Mouse (Mus musculus): ENCODE measurements around the gene Kirrel3.

DNA sequence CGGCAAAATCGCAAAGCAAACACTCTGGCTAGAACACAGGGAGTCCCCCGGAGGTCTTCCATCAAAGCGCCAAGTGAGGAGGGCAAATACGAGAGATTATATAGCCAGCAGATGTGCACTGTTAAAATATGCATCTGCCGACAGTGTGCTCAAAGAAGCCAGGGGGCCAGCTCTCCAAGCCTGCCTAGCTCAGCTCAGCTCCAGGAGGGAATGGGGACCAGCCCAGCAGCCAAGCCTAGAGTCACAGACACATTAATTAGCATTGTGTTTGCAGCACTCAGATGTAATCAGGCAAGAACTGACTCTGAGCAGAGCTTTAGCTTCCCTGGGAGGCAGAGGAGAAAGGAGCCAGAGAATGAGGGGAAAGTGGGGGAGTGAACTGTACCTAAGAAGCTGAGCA, 461.6 kb downstream of the Kirrel3 start:
- TF ChIP-seq CTCF (IDR thresholded peaks at IDR 0.05; ENCODE audit: low read depth) (no peak), EP300 (IDR thresholded peaks at IDR 0.05; ENCODE audit: low read depth) (no peak)
